Mouse (Mus musculus) thymus, postnatal 0 days (tissue): ENCODE results near the gene Jsrp1. TPM values are rescaled to one million over a fixed set of nuclear protein-coding genes. Genes with fewer than 3 reads are reported as not detected.

Experiments used
- DNase-seq: peaks from one replicate; pipeline ENCODE4 v3.0.0-alpha.2; 2015; ENCODE audit warnings: low spot score
- polyA plus RNA-seq: library from polyadenylated mRNA; unstranded; fragments of >200 nt; fragmentation: Nextera tagmentation; extraction: Ambion mirVana; gene quantifications from 2 replicates; pipeline ENCODE4 v1.2.1, GENCODE M21; 2015

The Jsrp1 gene
- polyA plus RNA-seq, 1 experiment from 2014 or later = 0.29 TPM

GRCm38 (mm10) chr10:80793033-80793784, 20.1 kb downstream of the Jsrp1 start:
- DNase-seq = no peak

DNA sequence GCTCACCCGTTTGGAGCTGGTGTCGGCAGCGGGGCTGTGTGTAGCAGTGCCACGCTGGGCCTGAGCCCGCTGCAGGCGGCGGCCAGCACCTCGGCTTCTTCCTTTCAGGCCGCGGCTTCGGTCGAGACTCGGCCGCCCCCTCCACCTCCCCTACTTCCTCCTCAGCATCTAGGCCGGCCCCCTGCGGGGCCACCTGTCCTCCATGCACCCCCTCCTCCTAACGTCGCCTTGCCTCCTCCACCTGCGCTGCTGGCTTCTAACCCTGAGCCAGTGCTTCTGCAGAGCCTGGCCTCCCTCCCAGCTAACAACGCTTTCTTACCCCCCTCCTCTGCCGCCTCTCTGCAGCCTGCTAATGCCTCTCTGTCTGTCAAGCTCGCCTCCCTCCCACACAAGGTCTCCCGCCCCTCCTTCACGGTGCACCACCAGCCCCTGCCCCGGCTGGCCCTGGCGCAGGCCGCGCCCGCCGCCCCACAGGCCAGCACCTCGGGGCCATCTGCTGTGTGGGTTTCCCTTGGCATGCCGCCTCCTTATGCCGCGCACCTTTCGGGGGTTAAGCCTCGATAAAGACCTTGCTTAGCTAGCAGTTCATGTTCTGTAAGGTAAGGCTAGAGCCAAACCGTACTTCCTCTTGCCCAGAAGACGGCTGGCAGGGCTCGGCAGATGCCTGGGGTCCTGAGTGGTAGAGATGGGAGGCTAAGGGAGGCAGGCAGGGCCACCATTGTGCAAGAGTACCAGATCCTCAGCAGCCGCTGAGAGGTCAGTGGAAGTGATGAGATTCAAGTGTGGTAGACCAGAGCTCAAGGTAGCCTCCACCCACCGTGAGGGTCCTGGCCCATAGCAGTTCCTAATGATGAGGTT, 20.9 kb downstream of the Jsrp1 start:
- peak; percentile 68 for DNase-seq

GRCm38 (mm10) chr10:80791476-80792174, 21.7 kb downstream of the Jsrp1 start:
- DNase-seq = no peak

GRCm38 (mm10) chr10:80790761-80791404, 22.4 kb downstream of the Jsrp1 start:
- DNase-seq = no peak

GRCm38 (mm10) chr10:80787517-80787916, 25.8 kb downstream of the Jsrp1 start:
- DNase-seq = no peak

DNA sequence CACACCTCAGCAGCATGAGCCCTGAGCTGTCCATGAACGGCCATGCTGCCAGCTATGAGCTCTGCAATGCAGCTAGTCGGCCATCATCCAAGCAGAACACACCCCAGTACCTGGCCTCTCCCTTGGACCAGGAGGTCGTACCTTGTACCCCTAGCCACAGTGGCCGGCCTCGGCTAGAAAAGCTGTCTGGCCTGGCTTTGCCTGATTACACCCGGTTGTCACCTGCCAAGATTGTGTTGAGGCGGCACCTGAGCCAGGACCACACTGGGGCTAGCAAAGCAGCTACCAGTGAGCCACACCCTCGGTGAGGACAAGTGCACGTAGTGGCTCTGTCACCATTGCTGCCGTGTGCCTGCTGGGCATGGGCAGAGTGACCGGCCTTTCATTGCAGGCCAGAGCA, 27.3 kb downstream of the Jsrp1 start:
- DNase-seq = no peak

DNA sequence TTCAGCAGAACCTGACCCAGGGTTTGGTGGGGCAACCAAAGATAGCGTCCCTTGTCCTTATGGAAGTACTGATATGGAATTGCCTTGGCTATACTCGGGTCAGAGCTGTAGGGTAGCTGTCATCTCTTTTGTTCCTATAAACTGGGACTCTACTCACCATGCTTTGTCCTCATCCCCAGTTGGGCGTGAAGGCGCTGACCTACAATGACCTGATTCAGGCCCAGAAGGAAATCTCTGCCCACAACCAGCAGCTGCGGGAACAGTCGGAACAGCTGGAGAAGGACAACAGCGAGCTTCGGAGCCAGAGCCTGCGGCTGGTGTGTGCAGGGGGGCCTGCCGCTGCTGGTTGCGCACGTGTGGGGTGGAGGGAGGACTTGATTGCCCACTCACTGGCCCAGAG, 28.4 kb downstream of the Jsrp1 start:
- no peak for DNase-seq

DNA sequence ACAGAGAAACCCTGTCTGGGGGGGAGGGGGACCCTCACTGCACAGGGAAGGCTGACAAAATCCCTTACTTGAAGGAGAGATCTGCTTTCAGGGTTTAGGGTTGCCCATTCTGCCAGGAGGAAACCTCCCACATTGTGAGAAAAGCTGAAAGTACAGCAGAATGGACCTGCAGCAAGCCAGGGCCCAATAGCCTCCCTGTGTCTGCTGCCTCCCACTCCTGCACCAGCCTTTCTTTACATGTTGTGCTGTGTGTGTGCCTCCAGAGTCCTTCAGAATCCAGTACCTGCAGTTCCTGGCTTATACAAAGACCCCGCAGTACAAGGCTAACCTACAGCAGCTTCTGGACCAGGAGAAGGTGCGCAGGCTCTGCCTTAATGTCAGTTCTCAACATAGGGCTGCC, 29.0 kb downstream of the Jsrp1 start:
- DNase-seq = no peak

DNA sequence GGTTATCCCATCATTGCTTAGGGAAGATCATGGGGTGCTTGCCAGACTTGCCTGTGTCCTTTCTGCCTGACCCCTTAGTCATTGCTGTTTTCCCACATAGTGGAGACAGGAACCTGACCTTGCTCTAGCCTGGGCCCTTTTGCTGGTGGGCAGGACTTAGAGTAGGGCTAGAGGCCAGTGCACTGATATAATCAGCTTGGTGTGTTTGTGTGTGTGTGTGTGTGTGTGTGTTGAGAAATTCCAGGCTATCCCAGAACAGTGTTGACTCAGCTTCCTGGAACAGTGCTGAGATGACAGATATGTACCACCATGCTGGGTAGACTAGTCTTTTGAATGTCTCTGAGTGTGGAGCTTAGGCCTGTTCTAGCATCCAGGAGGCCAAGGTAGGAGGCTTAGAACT, 33.7 kb downstream of the Jsrp1 start:
- DNase-seq = no peak

- no peak for DNase-seq
Measured at GRCm38 (mm10) chr10:80777123-80777522, 36.2 kb downstream of the Jsrp1 start.

DNA sequence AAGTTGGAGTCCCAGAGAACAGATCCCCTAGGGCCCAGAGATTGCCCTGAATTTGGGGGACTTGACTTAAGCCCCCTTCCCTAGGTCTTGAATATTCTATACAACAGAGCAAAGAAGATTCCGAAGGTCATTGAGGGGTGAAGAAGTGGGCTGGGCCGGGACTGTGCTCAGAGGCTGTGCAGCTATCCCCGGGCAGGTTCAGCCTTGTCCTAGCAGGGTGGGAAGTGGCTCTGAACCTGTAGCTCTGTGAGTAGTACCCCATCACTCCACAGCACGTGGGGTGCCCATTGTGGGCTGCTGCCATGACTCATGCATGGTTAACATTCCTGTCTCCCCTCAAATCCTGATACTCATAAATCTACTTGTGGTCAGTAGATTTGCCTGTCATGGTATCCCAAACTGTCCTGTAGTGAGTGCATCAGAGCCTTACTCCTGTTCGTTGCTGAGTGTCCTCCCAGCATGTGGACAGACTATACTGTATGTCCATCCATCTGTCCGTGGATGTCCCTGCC, 36.9 kb downstream of the Jsrp1 start:
- no peak for DNase-seq

DNA sequence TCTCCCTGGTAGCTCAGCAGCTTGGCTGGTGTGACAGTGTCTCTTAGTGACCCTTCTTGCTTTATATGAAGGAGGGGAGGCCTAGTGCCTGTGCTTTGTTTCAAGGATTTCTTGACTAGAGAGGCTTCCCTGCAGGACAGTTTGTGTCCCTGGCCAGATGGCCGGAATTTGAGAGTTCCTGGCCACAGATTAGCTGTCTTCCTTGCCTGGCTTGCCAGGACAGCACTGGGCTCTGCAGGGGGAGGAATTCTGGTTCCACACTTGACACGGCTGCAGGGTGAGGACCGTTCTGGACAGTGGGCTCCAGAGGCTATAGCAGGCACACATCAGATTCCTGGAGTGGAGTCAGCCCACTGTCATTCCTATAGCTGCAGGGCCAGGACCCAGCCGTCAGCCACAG, 37.6 kb downstream of the Jsrp1 start:
- no peak for DNase-seq

GRCm38 (mm10) chr10:80774981-80775380, 38.3 kb downstream of the Jsrp1 start:
- DNase-seq = no peak

DNA sequence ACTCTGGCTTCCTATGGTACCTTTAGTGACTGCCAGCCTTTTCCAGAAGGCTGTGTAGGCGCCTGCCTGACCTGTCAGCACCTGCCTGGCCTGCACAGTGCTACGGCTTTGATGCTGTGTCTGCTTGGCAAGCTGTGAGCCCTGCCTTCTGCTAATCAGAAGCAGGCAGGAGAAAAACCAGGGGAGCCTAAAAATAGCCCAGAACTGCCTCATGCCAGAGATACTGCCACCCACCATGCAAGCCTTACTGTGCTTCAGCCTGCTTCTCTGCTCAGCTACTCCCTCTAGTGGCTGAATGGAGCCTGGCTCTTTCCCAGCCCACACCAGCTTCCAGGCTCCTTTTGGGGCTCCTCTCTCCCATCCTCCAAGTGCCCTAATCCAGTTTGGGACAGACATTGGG, 38.7 kb downstream of the Jsrp1 start:
- peak; percentile 63 for DNase-seq

DNA sequence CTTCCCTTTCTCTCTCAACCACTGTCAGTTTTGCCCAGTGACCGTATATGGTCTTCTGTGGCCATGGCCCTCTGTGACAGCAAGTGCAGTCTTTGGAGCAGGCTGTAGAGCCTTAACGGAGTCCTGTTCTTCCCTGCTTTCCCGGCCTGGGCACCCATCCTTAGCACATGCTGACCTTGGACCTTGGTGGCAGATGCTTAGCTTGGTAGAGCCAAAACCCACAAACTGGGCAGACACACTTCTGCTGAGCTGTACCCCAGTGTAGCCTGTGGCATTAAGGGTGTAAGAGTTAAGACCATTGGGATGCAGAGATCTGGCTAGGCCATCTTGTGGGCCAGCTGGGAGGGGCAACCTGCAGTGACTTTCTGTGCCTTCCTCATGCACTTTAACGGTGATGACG, 39.5 kb downstream of the Jsrp1 start:
- no peak for DNase-seq

GRCm38 (mm10) chr10:80768365-80768764, 44.9 kb downstream of the Jsrp1 start:
- DNase-seq = no peak

- no peak for DNase-seq
Measured at GRCm38 (mm10) chr10:80766161-80766815, 47.0 kb downstream of the Jsrp1 start.

DNA sequence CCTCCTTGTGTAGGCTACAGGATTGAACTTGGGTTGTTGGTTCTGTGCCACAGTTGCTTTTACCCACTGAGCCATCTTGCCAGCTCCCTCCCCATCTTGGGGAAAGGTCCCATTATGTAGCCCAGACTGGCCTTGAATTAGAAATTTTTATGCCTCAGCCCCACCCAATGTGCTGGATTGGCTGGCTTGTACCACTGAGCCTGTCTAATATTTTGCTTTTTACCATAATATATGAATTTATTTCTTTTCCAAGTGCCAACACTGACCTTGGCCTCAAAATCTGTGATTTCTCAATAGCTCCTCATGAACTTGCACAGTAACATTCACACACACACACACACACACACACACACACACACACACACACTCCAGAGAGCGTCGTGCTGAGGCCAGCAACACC, 47.6 kb downstream of the Jsrp1 start:
- no peak for DNase-seq

- DNase-seq = peak; percentile 44
Measured at GRCm38 (mm10) chr10:80763502-80763901, 49.8 kb downstream of the Jsrp1 start.

- DNase-seq = no peak
Measured at GRCm38 (mm10) chr10:80761821-80762220, 51.5 kb downstream of the Jsrp1 start.
